Mouse (Mus musculus) Patski (cell line): ENCODE measurements around the gene Mfn2. TPM values are rescaled to one million over a fixed set of nuclear protein-coding genes. Genes with fewer than 3 reads are reported as not detected.
"Not testable (repeated sequence)": the region's sequence is repeated elsewhere in the genome, so short reads cannot be mapped to it uniquely, and the experiment has no call there.

Source experiments
- ATAC-seq: fragments of 100-300 bp; one replicate; pipeline ENCODE4 v1.8.0; 2021
- CTCF ChIA-PET: fragments of 350-600 bp; sonication (Branson Sonifier 250); formaldehyde crosslinking; loops from one replicate; lab custom pipeline; 2022; ENCODE audit warnings: inconsistent platforms; lab: Charles Lee
- POLR2A ChIA-PET: fragments of 350-600 bp; sonication (Branson Sonifier 250); formaldehyde crosslinking; loops from one replicate; lab custom pipeline; 2022; ENCODE audit warnings: antibody characterized with exemption, inconsistent platforms; lab: Charles Lee
- DNase-seq: peaks from one replicate; pipeline ENCODE4 v3.0.0-alpha.2; 2011; ENCODE audit warnings: low read depth, low spot score
- H3K27me3 ChIP-seq: fragments of 371-371 bp; one replicate; pipeline ENCODE4 v1.5.1; 2021
- CTCF ChIP-seq: fragments of 100-300 bp; IDR thresholded peaks from one replicate; pipeline ENCODE4 v1.5.1; 2021
- in situ Hi-C: fragments of 300-500 bp; cut with MboI; formaldehyde crosslinking; loops from 3 replicates; pipeline ENCODE4 v1.11.1; 2018; ENCODE audit warnings: low pct_unique_long_range_greater_than_20kb, mixed read lengths
- polyA plus RNA-seq: library from polyadenylated mRNA; unstranded; gene quantifications from one replicate; pipeline ENCODE4 v1.2.3, GENCODE M21; 2021

The Mfn2 gene
- polyA plus RNA-seq, 1 experiment from 2014 or later = 52.4 TPM

GRCm38 (mm10) chr4:147868450-147869031 lies 36.0 kb downstream of the Mfn2 start, which contains the start of the genes Miip and Fv1:
Miip (minus strand) TSS chr4:147868816.
Fv1 (plus strand) TSS chr4:147868979.
- ATAC-seq (peak; percentile 98), DNase-seq (peak; percentile 91)
- no peak for TF ChIP-seq CTCF
- ChIA-PET POLR2A (no interaction called here), CTCF (interaction anchor here (1.7 kb wide), 1 partner anchor 16 kb away, joined by 5 read pairs; no protein-coding TSS in a partner anchor)
- in situ Hi-C loops = no loop called here
- H3K27me3 ChIP-seq = no peaks in the 10 kb centered on the region

- peak; percentile 36 for ATAC-seq
Measured at GRCm38 (mm10) chr4:147867563-147868449, 36.7 kb downstream of the Mfn2 start.

GRCm38 (mm10) chr4:147866793-147867192 lies 37.7 kb downstream of the Mfn2 start:
- H3K27me3 ChIP-seq, POLR2A ChIA-PET, in situ Hi-C loops, DNase-seq, ATAC-seq: not testable (repeated sequence)
- CTCF ChIA-PET = interaction anchor here (1.7 kb wide), 1 partner anchor 14 kb away, joined by 5 read pairs; no protein-coding TSS in a partner anchor

More at GRCm38 (mm10) chr4:147867563-147868449, 36.7 kb downstream of the Mfn2 start:
- H3K27me3 ChIP-seq = no peaks in the 10 kb centered on the region
- ChIA-PET CTCF (interaction anchor here (1.7 kb wide), 1 partner anchor 15 kb away, joined by 5 read pairs; no protein-coding TSS in a partner anchor), POLR2A (no interaction called here)
- TF ChIP-seq CTCF = no peak
- in situ Hi-C loops = no loop called here
- no peak for DNase-seq

- ATAC-seq = no peak
- in situ Hi-C loops = no loop called here
- no peak for TF ChIP-seq CTCF
- no peak for DNase-seq
- CTCF ChIA-PET = no interaction called here
- POLR2A ChIA-PET = no interaction called here
- no peaks in the 10 kb centered on the region for H3K27me3 ChIP-seq
Measured at GRCm38 (mm10) chr4:147866056-147866455, 38.4 kb downstream of the Mfn2 start.

GRCm38 (mm10) chr4:147865651-147866050 lies 38.9 kb downstream of the Mfn2 start:
- in situ Hi-C loops = no loop called here

GRCm38 (mm10) chr4:147862051-147862450 lies 42.5 kb downstream of the Mfn2 start:
- H3K27me3 ChIP-seq = no peaks in the 10 kb centered on the region
- DNase-seq (no peak), ATAC-seq (no peak)
- ChIA-PET CTCF (interaction anchor here (1.2 to 1.3 kb wide), 2 partner anchors 11 to 16 kb away, joined by 3 read pairs; no protein-coding TSS in a partner anchor), POLR2A (no interaction called here)
- in situ Hi-C loops = no loop called here
- no peak for TF ChIP-seq CTCF

More at GRCm38 (mm10) chr4:147865651-147866050, 38.9 kb downstream of the Mfn2 start:
- ATAC-seq (no peak), DNase-seq (no peak)
- H3K27me3 ChIP-seq = no peaks in the 10 kb centered on the region
- CTCF ChIA-PET = no interaction called here
- TF ChIP-seq CTCF = no peak
- POLR2A ChIA-PET = no interaction called here

GRCm38 (mm10) chr4:147850776-147851175 lies 53.7 kb downstream of the Mfn2 start:
- ChIA-PET CTCF (no interaction called here), POLR2A (no interaction called here)
- no peak for TF ChIP-seq CTCF
- no peaks in the 10 kb centered on the region for H3K27me3 ChIP-seq
- DNase-seq (no peak), ATAC-seq (no peak)
- in situ Hi-C loops = no loop called here

GRCm38 (mm10) chr4:147848584-147848991 lies 55.9 kb downstream of the Mfn2 start:
- POLR2A ChIA-PET = interaction anchor here (0.7 kb wide), 1 partner anchor 10 kb away, joined by 3 read pairs; no protein-coding TSS in a partner anchor
- CTCF ChIA-PET = no interaction called here
- in situ Hi-C loops = loop anchor here (25.0 kb wide), 1 partner anchor 436 kb away; no protein-coding TSS in a partner anchor
- DNase-seq (no peak), ATAC-seq (peak; percentile 42)
- no peak for TF ChIP-seq CTCF
- no peaks in the 10 kb centered on the region for H3K27me3 ChIP-seq

- H3K27me3 ChIP-seq = no peaks in the 10 kb centered on the region
- ChIA-PET POLR2A (interaction anchor here (0.7 kb wide), 1 partner anchor 11 kb away, joined by 3 read pairs; no protein-coding TSS in a partner anchor), CTCF (no interaction called here)
- peak; percentile 83 for DNase-seq
- TF ChIP-seq CTCF = no peak
- peak; percentile 77 for ATAC-seq
- in situ Hi-C loops = loop anchor here (25.0 kb wide), 1 partner anchor 436 kb away; no protein-coding TSS in a partner anchor
Measured at GRCm38 (mm10) chr4:147847614-147848583, 56.6 kb downstream of the Mfn2 start, which contains the start of gene Zfp933. Zfp933 (minus strand) TSS chr4:147848366.
